14 mouse cellular contexts compared by ENCODE assay signal in the genomic region with DNA sequence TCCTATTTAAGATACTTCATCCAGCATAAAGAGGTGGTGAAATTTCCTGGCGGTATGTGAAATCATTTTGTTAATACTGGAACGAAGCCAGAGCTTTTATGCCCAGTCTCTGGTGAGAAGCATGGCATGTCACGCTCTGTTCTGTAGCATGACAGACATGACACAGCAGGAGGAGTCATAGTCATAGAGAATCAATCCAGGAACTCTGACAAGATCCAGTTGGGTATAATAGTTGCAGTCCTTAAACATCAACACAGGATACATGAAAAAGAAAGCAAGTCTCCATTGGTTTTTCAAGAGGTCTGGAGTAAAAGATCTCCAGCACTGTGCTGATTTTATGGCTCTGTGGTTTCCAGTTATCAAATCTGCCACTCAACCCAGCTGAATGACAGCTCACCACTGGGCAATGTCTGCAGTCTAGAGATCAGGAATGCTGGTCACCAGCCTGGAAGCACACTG.
DNase-seq lines count a peak whose midpoint lies in the region; ATAC-seq and TF ChIP-seq lines count a peak whose summit lies in the region.
"Had no signal": no experiment of that assay in that cellular context is flagged by ENCODE, and none has a peak within 500 bp of the region (broad histone marks: within the 10 kb centered on the region; RNA-seq: fewer than 3 reads in every experiment).

No protein-coding gene starts in this region.

- no peak for TF ChIP-seq EP300 in liver, postnatal 0 days (IDR thresholded peaks at IDR 0.05; ENCODE audit: low read depth)

- H3K79me2 ChIP-seq in C2C12 (ENCODE audit: control insufficient read depth, insufficient read depth) = no peaks in the 10 kb centered on the region

- no peak overlapping the region for H3K27ac ChIP-seq in embryonic facial prominence, embryonic 14.5 days (replicated peaks; ENCODE audit: low read depth, low read length)
- no peak overlapping the region for H3K27ac ChIP-seq in embryonic facial prominence, embryonic 10.5 days (replicated peaks)
- no peak overlapping the region for H3K27ac ChIP-seq in forebrain, embryonic 13.5 days
- H3K27ac ChIP-seq in midbrain, embryonic 11.5 days (ENCODE audit: low read depth, low read length) = no peak overlapping the region
- no peak overlapping the region for H3K27ac ChIP-seq in liver, postnatal 0 days (ENCODE audit: low read depth)
- no peak overlapping the region for H3K27ac ChIP-seq in kidney, embryonic 16.5 days (ENCODE audit: low read length)
- H3K27ac ChIP-seq: liver, embryonic 14.5 days; neural tube, embryonic 12.5 days had no signal

- no peaks in the 10 kb centered on the region for H3K36me3 ChIP-seq in embryonic facial prominence, embryonic 14.5 days (ENCODE audit: control insufficient read depth, insufficient read depth, low read length)
- H3K36me3 ChIP-seq in embryonic facial prominence, embryonic 10.5 days (replicated peaks) = no peaks in the 10 kb centered on the region
- no peaks in the 10 kb centered on the region for H3K36me3 ChIP-seq in C2C12 (ENCODE audit: control insufficient read depth, insufficient read depth)
- no peaks in the 10 kb centered on the region for H3K36me3 ChIP-seq in forebrain, embryonic 13.5 days (ENCODE audit: poor library complexity, severe bottlenecking)
- no peaks in the 10 kb centered on the region for H3K36me3 ChIP-seq in midbrain, embryonic 11.5 days (ENCODE audit: control insufficient read depth, insufficient read depth, low read length)
- H3K36me3 ChIP-seq in liver, postnatal 0 days (replicated peaks; ENCODE audit: insufficient read depth, low read length) = no peaks in the 10 kb centered on the region
- no peaks in the 10 kb centered on the region for H3K36me3 ChIP-seq in kidney, embryonic 16.5 days (ENCODE audit: insufficient read depth, low read length)
- H3K36me3 ChIP-seq: neural tube, embryonic 12.5 days had no signal

- no peak overlapping the region for H3ac ChIP-seq in C2C12 (ENCODE audit: control insufficient read depth, insufficient read length, low read depth)

- TF ChIP-seq CTCF in C2C12 (IDR thresholded peaks at IDR 0.05; ENCODE audit: control insufficient read depth, insufficient read depth, insufficient read length) = no peak
- TF ChIP-seq CTCF in liver, postnatal 0 days (IDR thresholded peaks at IDR 0.05; ENCODE audit: low read depth) = no peak

- peak; percentile 43 for DNase-seq in embryonic facial prominence, embryonic 14.5 days (ENCODE audit: low spot score)
- no peak for DNase-seq in embryonic facial prominence, embryonic 10.5 days (ENCODE audit: low spot score)
- DNase-seq in midbrain, embryonic 11.5 days (ENCODE audit: low spot score, missing footprints) = peak; percentile 86
- DNase-seq in liver, postnatal 0 days = no peak
- DNase-seq in right cerebral cortex, postnatal 36 days (ENCODE audit: low spot score in 2 of 2) = no peak
- DNase-seq: adrenal gland, adult 8-10 months; kidney, postnatal 4 days; right cerebral cortex, postnatal 25 days; thymus, postnatal 4 days had no signal

- no peaks in the 10 kb centered on the region for H3K27me3 ChIP-seq in embryonic facial prominence, embryonic 14.5 days (replicated peaks; ENCODE audit: control insufficient read depth, insufficient read depth, low read length)
- no peaks in the 10 kb centered on the region for H3K27me3 ChIP-seq in embryonic facial prominence, embryonic 10.5 days (replicated peaks; ENCODE audit: low read depth, poor library complexity, severe bottlenecking)
- no peaks in the 10 kb centered on the region for H3K27me3 ChIP-seq in C2C12 (ENCODE audit: control insufficient read depth, insufficient read depth, insufficient read length)
- no peaks in the 10 kb centered on the region for H3K27me3 ChIP-seq in forebrain, embryonic 13.5 days
- no peaks in the 10 kb centered on the region for H3K27me3 ChIP-seq in midbrain, embryonic 11.5 days (ENCODE audit: control insufficient read depth, insufficient read depth, low read length)
- no peaks in the 10 kb centered on the region for H3K27me3 ChIP-seq in liver, postnatal 0 days (ENCODE audit: insufficient read depth, low read length)
- no peaks in the 10 kb centered on the region for H3K27me3 ChIP-seq in kidney, embryonic 16.5 days (ENCODE audit: insufficient read depth, low read length)
- H3K27me3 ChIP-seq: neural tube, embryonic 12.5 days had no signal

- H3K9me3 ChIP-seq in embryonic facial prominence, embryonic 14.5 days (ENCODE audit: control insufficient read depth, low read length) = no peaks in the 10 kb centered on the region
- H3K9me3 ChIP-seq in embryonic facial prominence, embryonic 10.5 days = no peaks in the 10 kb centered on the region
- H3K9me3 ChIP-seq in forebrain, embryonic 13.5 days (replicated peaks) = no peaks in the 10 kb centered on the region
- no peaks in the 10 kb centered on the region for H3K9me3 ChIP-seq in midbrain, embryonic 11.5 days (ENCODE audit: control insufficient read depth, low read length)
- no peaks in the 10 kb centered on the region for H3K9me3 ChIP-seq in liver, postnatal 0 days (ENCODE audit: low read length)
- no peaks in the 10 kb centered on the region for H3K9me3 ChIP-seq in kidney, embryonic 16.5 days (ENCODE audit: low read length)
- H3K9me3 ChIP-seq: neural tube, embryonic 12.5 days had no signal

- no peaks in the 10 kb centered on the region for H3K4me1 ChIP-seq in embryonic facial prominence, embryonic 14.5 days (ENCODE audit: control insufficient read depth, insufficient read depth, low read length)
- no peaks in the 10 kb centered on the region for H3K4me1 ChIP-seq in embryonic facial prominence, embryonic 10.5 days
- peaks cover 4% of the 10 kb centered on the region; the same call in 1 of the 2 replicates for H3K4me1 ChIP-seq in forebrain, embryonic 13.5 days
- peaks cover 2% of the 10 kb centered on the region; the same call in 1 of the 2 replicates for H3K4me1 ChIP-seq in midbrain, embryonic 11.5 days (ENCODE audit: control insufficient read depth, insufficient read depth, low read length)
- H3K4me1 ChIP-seq in liver, postnatal 0 days (ENCODE audit: insufficient read depth) = no peaks in the 10 kb centered on the region
- H3K4me1 ChIP-seq in kidney, embryonic 16.5 days (ENCODE audit: insufficient read depth, low read length) = no peaks in the 10 kb centered on the region
- H3K4me1 ChIP-seq: neural tube, embryonic 12.5 days had no signal

- 62% methylated on average over 3 of the region's 3 CpGs for WGBS in embryonic facial prominence, embryonic 14.5 days
- 83% methylated on average over 3 of the region's 3 CpGs for WGBS in embryonic facial prominence, embryonic 10.5 days
- WGBS in forebrain, embryonic 13.5 days = 38% methylated on average over 3 of the region's 3 CpGs
- 50% methylated on average over 3 of the region's 3 CpGs for WGBS in midbrain, embryonic 11.5 days
- WGBS in liver, postnatal 0 days (ENCODE audit: insufficient replicate concordance) = 74% methylated on average over 3 of the region's 3 CpGs
- WGBS in kidney, embryonic 16.5 days = 63% methylated on average over 3 of the region's 3 CpGs

- no peak overlapping the region for H3K4me2 ChIP-seq in embryonic facial prominence, embryonic 14.5 days (ENCODE audit: low read depth, low read length)
- H3K4me2 ChIP-seq in forebrain, embryonic 13.5 days = no peak overlapping the region
- H3K4me2 ChIP-seq in midbrain, embryonic 11.5 days = no peak overlapping the region
- H3K4me2 ChIP-seq in liver, postnatal 0 days (ENCODE audit: low read depth, low read length) = no peak overlapping the region
- H3K4me2 ChIP-seq in kidney, embryonic 16.5 days (replicated peaks; ENCODE audit: low read depth, low read length) = no peak overlapping the region
- H3K4me2 ChIP-seq: neural tube, embryonic 12.5 days had no signal

- H3K79me3 ChIP-seq in C2C12 (ENCODE audit: low read depth) = no peaks in the 10 kb centered on the region

- H3K4me3 ChIP-seq in embryonic facial prominence, embryonic 14.5 days (ENCODE audit: low read depth, low read length) = no peak overlapping the region
- no peak overlapping the region for H3K4me3 ChIP-seq in embryonic facial prominence, embryonic 10.5 days
- no peak overlapping the region for H3K4me3 ChIP-seq in C2C12 (ENCODE audit: insufficient read depth, poor library complexity, severe bottlenecking)
- no peak overlapping the region for H3K4me3 ChIP-seq in forebrain, embryonic 13.5 days
- H3K4me3 ChIP-seq in midbrain, embryonic 11.5 days (ENCODE audit: low read depth, low read length) = no peak overlapping the region
- no peak overlapping the region for H3K4me3 ChIP-seq in liver, postnatal 0 days (ENCODE audit: low read depth, low read length)
- no peak overlapping the region for H3K4me3 ChIP-seq in kidney, embryonic 16.5 days (ENCODE audit: low read length)
- H3K4me3 ChIP-seq: neural tube, embryonic 12.5 days had no signal

- 0 out of 2 replicates have a peak, but pooled peaks have one; percentile 33 for ATAC-seq in embryonic facial prominence, embryonic 14.5 days (ENCODE audit: low read depth)
- peak; percentile 76 for ATAC-seq in forebrain, embryonic 13.5 days
- peak; percentile 88 for ATAC-seq in midbrain, embryonic 11.5 days (ENCODE audit: low FRiP score)
- no peak for ATAC-seq in liver, postnatal 0 days
- ATAC-seq in kidney, embryonic 16.5 days (ENCODE audit: low FRiP score, low TSS enrichment) = no peak

- H3K9ac ChIP-seq in embryonic facial prominence, embryonic 14.5 days (ENCODE audit: low read depth, low read length) = no peak overlapping the region
- no peak overlapping the region for H3K9ac ChIP-seq in forebrain, embryonic 13.5 days
- no peak overlapping the region for H3K9ac ChIP-seq in midbrain, embryonic 11.5 days (ENCODE audit: low read length)
- no peak overlapping the region for H3K9ac ChIP-seq in liver, postnatal 0 days (replicated peaks)
- H3K9ac ChIP-seq in kidney, embryonic 16.5 days (replicated peaks; ENCODE audit: low read length) = no peak overlapping the region
- H3K9ac ChIP-seq: liver, embryonic 14.5 days; neural tube, embryonic 12.5 days had no signal

TF ChIP-seq in C2C12, 6 proteins besides CTCF, POLR2A, EP300 and RAD21:
- TF ChIP-seq CEBPB (IDR thresholded peaks at IDR 0.05; ENCODE audit: low read depth) = peak; percentile 63
- TF ChIP-seq USF1 (IDR thresholded peaks at IDR 0.05; ENCODE audit: low read depth) = no peak
- TF ChIP-seq MYOG (IDR thresholded peaks at IDR 0.05; ENCODE audit: control insufficient read depth, extremely low read depth, insufficient read length) = no peak
- peak; percentile 67 for TF ChIP-seq MAX (IDR thresholded peaks at IDR 0.05)
- peak; percentile 13 for TF ChIP-seq FOSL1 (IDR thresholded peaks at IDR 0.05; ENCODE audit: insufficient read depth, low read length, poor library complexity, severe bottlenecking)
- TF ChIP-seq MYOD1 (IDR thresholded peaks at IDR 0.05; ENCODE audit: control insufficient read depth, insufficient read length, low read depth) = no peak

Comparison
In these comparisons a context has a peak if more than half of its experiments do, and no peak if none do; other contexts are left out.
1. DNase-seq: peak in embryonic facial prominence, embryonic 14.5 days (single experiment) and midbrain, embryonic 11.5 days (single experiment); none in embryonic facial prominence, embryonic 10.5 days (single experiment), liver, postnatal 0 days (single experiment) and right cerebral cortex, postnatal 36 days (0 of 2).
2. ATAC-seq: peak in embryonic facial prominence, embryonic 14.5 days (single experiment), forebrain, embryonic 13.5 days (single experiment) and midbrain, embryonic 11.5 days (single experiment); none in liver, postnatal 0 days (single experiment) and kidney, embryonic 16.5 days (single experiment).